Comparison of ENCODE assay signal across 13 mouse cellular contexts in the genomic region with DNA sequence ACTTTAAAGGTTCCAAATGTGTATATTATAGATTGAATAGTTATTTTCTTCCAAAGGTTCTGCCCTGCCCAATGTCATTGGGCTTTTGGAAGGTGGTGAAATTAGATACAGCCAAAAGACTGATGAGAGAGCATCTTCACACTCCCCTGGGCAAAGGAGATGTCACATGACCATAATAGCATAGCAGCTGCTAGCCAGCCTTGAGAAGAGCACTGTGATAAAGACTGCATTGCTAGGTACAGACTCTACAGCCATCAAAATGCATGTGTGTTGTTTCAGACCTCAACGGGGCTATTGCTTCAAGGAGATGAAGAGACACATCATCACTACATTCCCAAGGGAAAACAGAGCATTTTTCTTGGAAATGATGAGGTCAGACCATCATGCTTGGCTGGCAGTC.
"Had no signal": no experiment of that assay in that cellular context is flagged by ENCODE, and none has a peak within 500 bp of the region (broad histone marks: within the 10 kb centered on the region; RNA-seq: fewer than 3 reads in every experiment).

No protein-coding gene starts in this region.

- H3K4me1 ChIP-seq: limb, embryonic 13.5 days; midbrain, embryonic 13.5 days; neural tube, embryonic 13.5 days had no signal

- H3K27ac ChIP-seq: limb, embryonic 13.5 days; liver, embryonic 14.5 days; midbrain, embryonic 13.5 days; neural tube, embryonic 13.5 days; stomach, postnatal 0 days had no signal

- H3K9ac ChIP-seq: limb, embryonic 13.5 days; liver, embryonic 14.5 days; midbrain, embryonic 13.5 days; neural tube, embryonic 13.5 days had no signal

- H3K27me3 ChIP-seq: limb, embryonic 13.5 days; midbrain, embryonic 13.5 days; neural tube, embryonic 13.5 days had no signal

- H3K36me3 ChIP-seq: limb, embryonic 13.5 days; midbrain, embryonic 13.5 days; neural tube, embryonic 13.5 days had no signal

- H3K4me3 ChIP-seq: limb, embryonic 13.5 days; midbrain, embryonic 13.5 days; neural tube, embryonic 13.5 days had no signal

- H3K9me3 ChIP-seq: limb, embryonic 13.5 days; midbrain, embryonic 13.5 days; neural tube, embryonic 13.5 days had no signal

- ATAC-seq: midbrain, embryonic 13.5 days had no signal

- DNase-seq: kidney, adult 8-10 months; kidney, postnatal 25 days; layer of hippocampus, adult 9-11 months; layer of hippocampus, postnatal 36 days; left cerebral cortex, postnatal 4 days; lung, adult 18-20 months; right cerebral cortex, adult 18-20 months; right cerebral cortex, postnatal 25 days had no signal

- H3K4me2 ChIP-seq: limb, embryonic 13.5 days; midbrain, embryonic 13.5 days; neural tube, embryonic 13.5 days had no signal
